Mouse (Mus musculus): ENCODE data around the gene Prpf4.

GRCm38 (mm10) chr4:62369091-62369490 is 39.5 kb upstream of the Prpf4 start:
- TF ChIP-seq POLR2A (IDR thresholded peaks at IDR 0.05; ENCODE audit: low read depth, low read length): no peak
- no peak for TF ChIP-seq CTCF (conservative IDR thresholded peaks at IDR 0.05 in 1 of 2, IDR thresholded peaks at IDR 0.05 in 1 of 2; ENCODE audit: low read depth in 2 of 2, low read length in 2 of 2)
- TF ChIP-seq SMC3 (IDR thresholded peaks at IDR 0.05; ENCODE audit: low read depth, low read length): no peak
- no peak for TF ChIP-seq TCF12 (IDR thresholded peaks at IDR 0.05; ENCODE audit: low read depth, low read length)
- no peak for TF ChIP-seq JUND (conservative IDR thresholded peaks at IDR 0.05; ENCODE audit: low read depth, low read length)
- no peak for TF ChIP-seq ZKSCAN1 (IDR thresholded peaks at IDR 0.05; ENCODE audit: borderline replicate concordance, low read depth, low read length)
- no peak for TF ChIP-seq ZNF384 (IDR thresholded peaks at IDR 0.05; ENCODE audit: low read depth, low read length)
- TF ChIP-seq USF2 (conservative IDR thresholded peaks at IDR 0.05; ENCODE audit: low read depth, low read length): no peak
- no peak for TF ChIP-seq USF1 (IDR thresholded peaks at IDR 0.05; ENCODE audit: low read depth, low read length)
- TF ChIP-seq ZC3H11A (IDR thresholded peaks at IDR 0.05; ENCODE audit: low read depth, low read length): no peak
